Mouse (Mus musculus) MEL (cell line): ENCODE results near the gene Tspan4.

ENCODE experiments used
- CTCF ChIP-seq, 3 experiments: IDR thresholded peaks in 2 of 3; conservative IDR thresholded peaks in 1 of 3; 2 replicates each; pipeline ENCODE4 v1.5.1; 2011 to 2012; ENCODE audit warnings: low read length in 3 of 3, low read depth in 2 of 3, mild to moderate bottlenecking in 2 of 3, improper control_type of control experiment in 1 of 3, inconsistent platforms in 1 of 3, mixed read lengths in 1 of 3, moderate library complexity in 1 of 3; ENCODE audit not compliant: control insufficient read depth in 1 of 3, insufficient read depth in 1 of 3, poor library complexity in 1 of 3, severe bottlenecking in 1 of 3
- MXI1 ChIP-seq: IDR thresholded peaks from 2 replicates; pipeline ENCODE4 v1.6.1; 2011; ENCODE audit warnings: mild to moderate bottlenecking, low read depth, low read length, improper control_type of control experiment
- NRF1 ChIP-seq: IDR thresholded peaks from 2 replicates; pipeline ENCODE4 v1.6.1; 2014; ENCODE audit warnings: low read depth, mild to moderate bottlenecking, inconsistent platforms, low read length, improper control_type of control experiment, moderate library complexity; ENCODE audit not compliant: poor library complexity, insufficient read depth, severe bottlenecking
- POLR2AphosphoS5 ChIP-seq: IDR thresholded peaks from 2 replicates; pipeline ENCODE4 v1.6.1; 2012; ENCODE audit warnings: low read depth, borderline replicate concordance, mild to moderate bottlenecking, inconsistent platforms, low read length, moderate library complexity, mixed read lengths
- ZC3H11A ChIP-seq: IDR thresholded peaks from 2 replicates; pipeline ENCODE4 v1.6.1; 2012; ENCODE audit warnings: low read depth, mild to moderate bottlenecking, inconsistent platforms, low read length, improper control_type of control experiment
- ZNF384 ChIP-seq: IDR thresholded peaks from 2 replicates; pipeline ENCODE4 v1.6.1; 2012; ENCODE audit warnings: low read depth, mild to moderate bottlenecking, inconsistent platforms, low read length, improper control_type of control experiment

- TF ChIP-seq CTCF (IDR thresholded peaks at IDR 0.05 in 2 of 3, conservative IDR thresholded peaks at IDR 0.05 in 1 of 3; ENCODE audit: control insufficient read depth in 1 of 3, insufficient read depth in 1 of 3, low read depth in 2 of 3, low read length in 3 of 3, poor library complexity in 1 of 3, severe bottlenecking in 1 of 3) (no peak), MXI1 (no peak), ZC3H11A (no peak), ZNF384 (no peak), NRF1 (no peak), POLR2AphosphoS5 (no peak)
These were observed 2.7 kb downstream of the Tspan4 start for GRCm38 (mm10) chr7:141477578-141478269.
